Mouse (Mus musculus) erythroblast, adult 5-6 weeks (primary cell): ENCODE results near the gene Mb21d2. TPM values are rescaled to one million over a fixed set of nuclear protein-coding genes. Genes with fewer than 3 reads are reported as not detected.

Experiments used
- ATAC-seq: replicated peaks from 2 replicates; pipeline ENCODE4 v1.8.0; 2016; ENCODE audit warnings: moderate number of reproducible peaks, mild to moderate bottlenecking, moderate TSS enrichment, inconsistent platforms; ENCODE audit not compliant: poor library complexity, low FRiP score, severe bottlenecking
- total RNA-seq, 2 experiments: library from RNA; stranded (forward) in 1 of 2; stranded (reverse) in 1 of 2; fragments of 150-400 nt in 1 of 2; fragments of 200-764, 138-1000 nt in 1 of 2; gene quantifications; 2 replicates each; pipeline versions ENCODE4 v1.2.3 to v1.2.4; 2015 to 2017; ENCODE audit warnings: low replicate concordance in 2 of 2

The Mb21d2 gene
- total RNA-seq, 2 experiments from 2014 or later: not detected

- no peak for ATAC-seq
Measured at GRCm38 (mm10) chr16:28905567-28906289, 23.7 kb downstream of the Mb21d2 start.

GRCm38 (mm10) chr16:28902620-28903565, 26.6 kb downstream of the Mb21d2 start:
- ATAC-seq: no peak

DNA sequence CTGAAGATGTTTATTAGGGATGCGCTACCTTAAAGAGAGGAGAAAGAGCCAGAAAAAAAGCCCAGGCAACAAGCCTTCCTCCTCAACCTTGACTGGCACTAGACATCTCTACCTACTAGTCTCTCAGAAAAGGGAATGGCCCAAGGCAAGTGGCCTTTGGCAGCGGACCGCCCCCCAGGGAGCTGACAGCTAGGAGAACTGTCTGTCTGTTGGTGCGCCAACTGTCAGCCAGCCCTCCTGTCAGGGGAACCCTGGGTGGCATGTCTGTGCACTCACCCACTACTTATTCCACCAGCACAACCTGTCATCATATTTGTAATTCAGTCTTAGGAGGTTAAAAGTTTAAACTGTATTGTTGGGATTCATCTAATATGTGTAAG, 30.3 kb downstream of the Mb21d2 start:
- no peak for ATAC-seq

DNA sequence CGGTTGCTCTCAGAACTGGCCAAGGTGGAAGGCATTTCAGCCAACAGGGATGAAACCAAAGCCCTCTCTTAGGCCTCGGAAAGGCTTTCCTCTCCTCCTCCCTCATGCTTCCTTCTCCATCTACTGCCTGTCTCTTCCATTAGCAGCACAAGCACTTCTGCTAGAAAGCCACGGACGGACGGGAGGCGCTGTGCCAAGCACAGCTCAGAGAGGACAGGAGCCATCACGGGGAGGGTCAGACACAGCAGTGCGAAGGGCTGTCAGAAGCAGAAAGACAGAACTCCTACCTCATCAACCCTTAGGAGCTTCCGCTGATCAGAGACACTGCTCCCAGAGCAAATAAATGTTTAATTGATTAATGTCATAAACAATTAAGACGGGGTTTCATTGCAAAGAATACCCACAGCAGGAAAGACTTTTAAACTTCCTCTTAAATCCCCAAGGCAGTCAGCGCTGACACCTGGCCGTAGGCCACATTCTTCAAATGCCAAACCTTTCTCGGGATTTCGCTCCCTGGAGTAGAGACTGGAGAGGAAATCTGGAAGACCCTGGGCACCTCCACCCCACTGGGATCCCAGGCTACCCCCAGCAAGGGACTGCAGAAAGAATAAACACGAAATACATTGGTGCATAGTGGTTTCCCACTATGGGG, 30.8 kb downstream of the Mb21d2 start:
- ATAC-seq: no peak

GRCm38 (mm10) chr16:28896571-28896970, 32.9 kb downstream of the Mb21d2 start:
- ATAC-seq: no peak

GRCm38 (mm10) chr16:28894872-28895271, 34.6 kb downstream of the Mb21d2 start:
- ATAC-seq: no peak

DNA sequence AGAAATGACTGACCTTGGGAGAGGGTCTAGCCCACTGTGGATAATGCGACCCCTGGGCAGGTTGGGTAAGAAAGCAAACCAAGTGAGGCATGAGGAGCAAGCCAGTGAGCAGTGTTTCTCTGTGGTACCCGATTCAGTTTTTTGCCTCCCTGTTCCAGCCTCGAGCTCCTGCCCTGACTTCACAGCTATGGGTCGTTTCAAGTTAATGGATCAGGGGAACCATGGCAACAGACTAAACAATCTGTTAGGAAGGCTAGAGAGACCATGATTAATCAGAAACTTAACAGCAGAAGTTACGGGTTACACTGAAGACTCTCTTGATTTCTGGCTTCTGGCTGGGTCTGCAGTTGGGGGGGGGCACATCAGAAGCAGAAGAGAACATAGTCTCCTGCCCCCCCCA, 36.2 kb downstream of the Mb21d2 start:
- ATAC-seq: no peak

- no peak for ATAC-seq
Measured at GRCm38 (mm10) chr16:28886201-28886745, 43.2 kb downstream of the Mb21d2 start.

DNA sequence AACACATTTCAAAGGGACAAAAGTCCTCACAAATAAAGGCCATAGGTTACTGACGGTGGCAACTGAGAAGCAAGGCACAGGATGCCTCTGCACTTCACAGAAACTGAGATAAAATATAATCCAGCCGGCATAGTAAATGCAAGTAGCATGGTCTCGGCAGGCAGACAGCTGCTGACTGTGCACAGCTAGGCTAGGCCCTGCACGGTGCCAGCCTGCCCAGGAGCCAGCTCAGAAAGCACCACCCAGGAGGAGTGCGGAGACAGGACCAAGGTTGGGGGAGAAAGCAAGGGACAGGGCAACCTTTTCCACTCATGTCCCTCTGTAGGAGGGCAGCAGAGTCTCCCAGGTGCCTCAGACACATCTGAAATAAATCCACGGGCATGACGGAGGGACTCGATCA, 44.0 kb downstream of the Mb21d2 start:
- ATAC-seq: no peak

- ATAC-seq: no peak
Measured at GRCm38 (mm10) chr16:28884661-28885060, 44.8 kb downstream of the Mb21d2 start.

DNA sequence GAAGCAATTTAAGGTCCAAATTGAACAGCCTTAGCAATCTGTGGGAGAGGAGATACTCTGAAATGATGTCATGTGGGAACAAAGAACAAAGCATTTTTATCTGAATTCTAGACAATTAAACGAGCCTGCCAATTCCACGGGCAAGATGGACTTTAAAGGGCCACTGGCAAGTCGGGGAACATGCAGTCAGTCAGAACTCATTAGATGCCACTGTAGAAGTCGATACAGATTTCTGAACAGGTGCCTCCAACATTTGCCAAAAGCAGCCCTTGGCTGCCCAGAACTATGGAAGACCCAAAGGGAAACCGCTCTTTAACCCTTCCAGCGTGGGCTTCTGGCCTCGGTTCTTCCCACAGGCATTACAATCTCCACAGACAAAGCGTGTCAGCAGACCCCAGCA, 45.8 kb downstream of the Mb21d2 start:
- no peak for ATAC-seq

- ATAC-seq: no peak
Measured at GRCm38 (mm10) chr16:28882687-28883428, 46.6 kb downstream of the Mb21d2 start.

- no peak for ATAC-seq
Measured at GRCm38 (mm10) chr16:28881787-28882186, 47.7 kb downstream of the Mb21d2 start.

DNA sequence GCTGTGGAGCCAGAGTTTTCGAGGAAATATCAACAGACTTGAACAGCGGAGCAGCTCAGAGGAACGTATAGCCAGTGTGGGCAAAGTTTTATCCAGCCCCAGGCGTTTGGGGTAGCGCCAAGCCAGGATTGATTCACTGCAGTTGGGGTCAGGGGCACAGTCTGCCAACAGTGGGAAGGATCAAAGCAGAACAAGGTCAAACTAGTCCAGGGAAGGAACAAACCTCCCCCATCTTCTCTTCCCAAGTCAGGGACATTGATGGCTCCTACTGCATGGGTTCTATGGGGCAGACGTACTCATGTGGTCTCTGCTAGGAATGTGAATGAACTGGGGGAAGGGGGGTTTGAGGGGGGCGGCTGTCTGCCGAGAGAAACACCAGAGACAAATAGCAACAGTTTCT, 48.7 kb downstream of the Mb21d2 start:
- ATAC-seq: no peak

- ATAC-seq: no peak
Measured at GRCm38 (mm10) chr16:28880307-28880681, 49.2 kb downstream of the Mb21d2 start.

DNA sequence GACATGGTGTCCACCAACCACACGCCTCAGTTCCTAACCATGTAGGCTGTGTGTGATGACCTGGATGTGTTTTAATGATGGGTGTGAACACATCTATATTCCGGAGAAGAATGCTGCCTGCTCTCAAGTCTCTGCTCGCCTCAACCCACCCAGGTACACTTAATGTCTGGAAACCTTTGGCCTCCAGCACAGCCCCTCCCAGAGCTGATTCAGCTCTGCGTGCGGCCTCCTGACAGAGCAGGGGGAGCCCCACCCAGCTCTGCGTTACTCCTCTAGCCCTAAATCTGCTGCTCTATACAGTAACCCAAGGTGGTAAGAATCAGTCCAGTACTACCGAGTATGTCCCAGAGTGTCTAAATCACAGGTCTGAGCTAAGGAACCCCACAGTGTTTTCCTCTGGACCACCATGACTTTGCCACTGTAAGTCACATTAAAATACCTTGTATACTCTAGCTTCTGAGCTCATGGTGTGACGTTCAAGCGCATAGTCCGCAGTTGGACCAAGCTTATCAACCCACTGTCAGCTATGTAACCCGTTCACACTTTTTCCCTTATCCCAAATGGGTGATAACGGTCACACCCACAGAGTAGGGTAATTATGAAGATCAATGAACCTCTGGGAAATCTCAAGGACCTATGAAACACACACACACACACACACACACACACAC, 49.7 kb downstream of the Mb21d2 start:
- no peak for ATAC-seq

GRCm38 (mm10) chr16:28877162-28877662, 52.3 kb downstream of the Mb21d2 start:
- ATAC-seq: no peak

DNA sequence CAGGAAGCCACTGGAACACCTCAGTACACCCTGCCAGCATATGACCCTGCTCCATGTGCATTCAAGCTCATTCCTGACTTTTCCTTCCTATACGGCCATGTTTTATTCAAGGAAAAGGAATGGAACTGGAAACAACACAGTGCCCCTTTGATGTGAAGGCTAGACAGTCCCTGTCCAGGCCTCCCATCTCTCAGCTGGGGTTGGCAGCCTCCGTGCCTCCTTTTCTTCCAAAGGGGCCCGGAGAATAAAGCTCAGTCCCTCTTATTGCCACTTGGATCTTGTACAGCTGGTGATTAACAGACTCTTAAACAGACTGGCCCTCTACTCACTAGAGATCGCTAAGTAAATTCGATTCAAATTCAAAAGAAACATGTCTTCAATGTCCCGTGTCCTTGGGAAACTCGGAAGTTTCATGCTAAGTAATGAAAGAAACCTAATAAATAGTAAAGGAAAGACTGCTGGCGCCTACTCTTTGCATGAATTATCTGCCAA, 56.0 kb downstream of the Mb21d2 start:
- no peak for ATAC-seq

- ATAC-seq: no peak
Measured at GRCm38 (mm10) chr16:28870860-28871259, 58.6 kb downstream of the Mb21d2 start.
